Mouse (Mus musculus) bone marrow, adult 2 months (tissue): ENCODE results near the gene Vmn1r152. TPM values are rescaled to one million over a fixed set of nuclear protein-coding genes. Genes with fewer than 3 reads are reported as not detected.
"Not testable (repeated sequence)": the region's sequence is repeated elsewhere in the genome, so short reads cannot be mapped to it uniquely, and the experiment has no call there.

Experiments used
- H3K27ac ChIP-seq: fragments of 200-500 bp; 2 replicates; pipeline ENCODE4 v1.5.1; 2012; ENCODE audit warnings: low read depth, mild to moderate bottlenecking, control low read depth, inconsistent platforms, low read length; ENCODE audit not compliant: control insufficient read depth, poor library complexity, insufficient read depth
- H3K4me1 ChIP-seq: fragments of 200-500 bp; 2 replicates; pipeline ENCODE4 v1.6.1; 2011; ENCODE audit warnings: low read length; ENCODE audit not compliant: control insufficient read depth, insufficient read depth
- H3K4me3 ChIP-seq: fragments of 200-500 bp; replicated peaks from 2 replicates; pipeline ENCODE3; 2011; ENCODE audit warnings: mild to moderate bottlenecking, low read depth, low read length, control low read depth; ENCODE audit not compliant: control insufficient read depth
- WGBS: fragments of 180-500 bp; shearing (Covaris S2); methylation state at CpG from one replicate; pipeline ENCODE4 v1.1.7; 2018; 5-methylcytosine and 5-hydroxymethylcytosine counted together
- polyA plus RNA-seq: library from polyadenylated mRNA; stranded (reverse); fragments of >200 nt; gene quantifications from 2 replicates; pipeline ENCODE4 v1.2.4, GENCODE M21; 2011; ENCODE audit warnings: low replicate concordance; ENCODE audit not compliant: missing spikeins, insufficient read depth, insufficient read length

Gene Vmn1r152
- polyA plus RNA-seq, result not detected in 2 replicates

DNA sequence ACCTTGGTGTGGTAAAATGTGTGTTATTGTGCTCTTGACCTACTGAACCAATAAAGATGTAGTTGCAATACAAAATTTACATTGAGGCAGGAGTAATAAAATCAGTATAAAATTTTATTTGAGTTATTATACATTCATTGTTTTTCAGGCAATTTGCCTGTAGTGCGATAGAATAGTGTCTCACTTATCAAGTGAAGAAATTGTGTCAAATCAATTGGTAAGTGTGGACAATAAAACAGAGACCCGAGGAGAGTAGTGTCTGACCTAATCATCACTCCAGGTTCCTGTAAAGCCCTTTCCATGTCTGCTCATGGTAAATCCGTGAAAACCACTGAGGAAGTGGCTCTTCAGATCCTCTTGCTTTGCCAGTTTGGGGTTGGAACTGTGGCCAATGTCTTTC is at the start of gene Vmn1r152:
Gene Vmn1r152, plus strand, starts transcription at position 301 of the 400 bp plus-strand sequence.
- no CpG with 5 or more reads among the region's 3 CpGs for WGBS
- H3K4me1 ChIP-seq, H3K4me3 ChIP-seq, H3K27ac ChIP-seq: not testable (repeated sequence)

DNA sequence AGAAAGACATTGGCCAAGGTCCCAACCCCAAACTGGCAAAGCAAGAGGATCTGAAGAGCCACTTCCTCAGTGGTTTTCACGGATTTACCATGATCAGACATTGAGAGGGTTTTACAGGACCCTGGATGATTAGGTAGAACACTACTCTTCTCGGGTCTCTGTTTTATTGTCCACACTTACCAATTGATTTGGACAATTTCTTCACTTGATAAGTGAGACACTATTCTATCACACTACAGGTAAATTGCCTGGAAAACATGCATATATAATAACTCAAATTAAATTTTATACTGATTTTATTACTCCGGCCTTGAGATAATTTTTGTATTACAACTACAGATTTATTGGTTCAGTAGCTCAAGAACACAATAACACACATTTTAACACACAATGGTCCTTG is 23.2 kb upstream of the Vmn1r152 start, which contains the start of gene Vmn1r151:
Gene Vmn1r151, minus strand, starts transcription at position 101 of the 400 bp plus-strand sequence.
- not testable (repeated sequence) for H3K4me1 ChIP-seq, H3K4me3 ChIP-seq, H3K27ac ChIP-seq
- 49% methylated on average over 2 of the region's 3 CpGs for WGBS

DNA sequence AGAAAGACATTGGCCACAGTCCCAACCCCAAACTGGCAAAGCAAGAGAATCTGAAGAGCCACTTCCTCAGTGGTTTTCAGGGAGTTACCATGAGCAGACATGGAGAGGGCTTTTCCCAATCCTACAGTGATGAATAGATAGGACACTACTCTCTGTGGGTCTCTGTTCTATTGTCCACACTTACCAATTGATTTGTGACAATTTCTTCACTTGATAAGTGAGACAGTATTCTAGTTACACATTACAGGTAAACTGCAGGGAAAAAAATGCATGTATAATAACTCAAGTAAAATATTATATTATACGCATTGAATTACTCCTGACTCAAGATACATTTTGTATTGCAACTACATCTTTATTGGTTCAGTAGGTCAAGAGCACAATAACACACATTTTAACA is 12.0 kb downstream of the Vmn1r152 start, which contains the start of gene Gm8677:
Gene Gm8677, minus strand, starts transcription at position 101 of the 400 bp plus-strand sequence.
- not testable (repeated sequence) for H3K4me1 ChIP-seq, H3K27ac ChIP-seq, H3K4me3 ChIP-seq
- WGBS, result no CpG with 5 or more reads among the region's 1 CpGs

DNA sequence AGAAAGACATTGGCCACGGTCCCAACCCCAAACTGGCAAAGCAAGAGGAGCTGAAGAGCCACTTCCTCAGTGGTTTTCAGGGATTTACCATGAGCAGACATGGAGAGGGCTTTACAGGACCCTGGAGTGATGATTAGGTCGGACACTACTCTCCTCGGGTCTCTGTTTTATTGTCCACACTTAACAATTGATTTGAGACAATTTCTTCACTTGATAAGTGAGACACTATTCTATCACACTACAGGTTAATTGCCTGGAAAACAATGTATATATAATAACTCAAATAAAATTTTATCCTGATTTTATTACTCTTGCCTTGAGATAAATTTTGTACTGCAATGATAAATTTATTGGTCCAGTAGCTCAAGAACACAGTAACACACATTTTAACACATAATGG is 42.5 kb downstream of the Vmn1r152 start, which contains the start of gene Gm4201:
Gene Gm4201, minus strand, starts transcription at position 101 of the 400 bp plus-strand sequence.
- H3K4me1 ChIP-seq, H3K4me3 ChIP-seq, H3K27ac ChIP-seq: not testable (repeated sequence)
- no CpG with 5 or more reads among the region's 3 CpGs for WGBS

Other genes with a start within 250 kb of the Vmn1r152 start
- not detected in 2 replicates for gene Gm4187, start 193.2 kb upstream of the Vmn1r152 start, polyA plus RNA-seq
- gene Gm8660, start 151.9 kb upstream of the Vmn1r152 start, polyA plus RNA-seq, result not detected in 2 replicates
- gene Vmn1r148, start 109.4 kb upstream of the Vmn1r152 start, polyA plus RNA-seq, result not detected in 2 replicates
- not detected in 2 replicates for gene Vmn1r149, start 84.7 kb upstream of the Vmn1r152 start, polyA plus RNA-seq
- not detected in 2 replicates for gene Gm10665, start 58.9 kb upstream of the Vmn1r152 start, polyA plus RNA-seq
- not detected in 2 replicates for gene Vmn1r151, start 23.3 kb upstream of the Vmn1r152 start, polyA plus RNA-seq
- not detected in 2 replicates for gene Gm8677, start 11.9 kb downstream of the Vmn1r152 start, polyA plus RNA-seq
- not detected in 2 replicates for gene Gm4201, start 42.4 kb downstream of the Vmn1r152 start, polyA plus RNA-seq
- gene Gm4565, start 65.2 kb downstream of the Vmn1r152 start, polyA plus RNA-seq, result not detected in 2 replicates
- not detected in 2 replicates for gene Vmn1r155, start 135.1 kb downstream of the Vmn1r152 start, polyA plus RNA-seq
- gene Gm8693, start 169.3 kb downstream of the Vmn1r152 start, polyA plus RNA-seq, result not detected in 2 replicates
- not detected in 2 replicates for gene Gm4567, start 196.7 kb downstream of the Vmn1r152 start, polyA plus RNA-seq
- not detected in 2 replicates for gene Vmn1r157, start 238.7 kb downstream of the Vmn1r152 start, polyA plus RNA-seq